Mouse (Mus musculus): ENCODE data around the gene Scube2. TPM values are rescaled to one million over a fixed set of nuclear protein-coding genes. Genes with fewer than 3 reads are reported as not detected.

Gene Scube2
- polyA plus RNA-seq, 1 experiment from 2014 or later: 14.9 TPM

DNA sequence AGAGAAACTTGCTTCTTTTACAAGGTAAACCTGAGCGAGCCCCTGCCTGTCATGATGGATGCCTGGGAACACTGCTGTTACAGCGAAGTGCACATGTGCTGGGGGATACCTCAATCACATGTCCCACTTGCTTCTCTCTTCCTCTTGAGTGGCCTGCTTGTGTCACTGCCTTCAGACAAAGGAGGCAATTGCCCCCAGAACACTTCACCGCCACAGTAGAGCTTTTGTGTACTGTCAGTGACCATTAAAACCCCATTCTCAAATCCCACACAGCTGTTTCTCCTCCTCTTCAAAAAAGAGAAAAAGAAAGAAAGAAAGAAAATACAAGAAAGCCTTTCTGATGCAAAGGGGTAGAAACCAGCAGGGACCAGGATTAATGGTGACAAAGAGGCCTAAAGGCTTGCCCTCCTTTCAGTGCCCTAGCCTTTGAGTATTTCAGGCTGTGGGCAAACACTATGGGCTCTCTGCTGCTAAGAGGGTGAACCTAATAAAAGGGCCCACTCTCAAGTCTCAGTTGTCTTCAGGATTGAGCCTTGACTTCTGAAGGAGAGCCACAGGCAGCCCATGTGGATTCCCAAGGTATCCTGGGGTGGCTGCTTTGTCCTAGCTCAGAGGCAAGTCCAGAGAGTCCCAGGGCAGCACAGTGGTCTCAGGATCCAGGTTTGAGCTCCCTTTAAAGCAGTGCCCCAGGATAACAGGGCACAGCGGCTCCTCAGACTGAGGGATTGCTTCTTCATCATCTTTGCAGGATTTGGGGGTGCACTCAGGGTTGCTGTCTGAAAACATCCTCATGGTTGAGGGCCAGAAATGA lies 51.9 kb downstream of the Scube2 start:
- WGBS: 83% methylated on average over 4 of the region's 4 CpGs
- H3K4me3 ChIP-seq (ENCODE audit: low read depth, low read length): no peak overlapping the region
- TF ChIP-seq CTCF (IDR thresholded peaks at IDR 0.05) (no peak), EP300 (IDR thresholded peaks at IDR 0.05) (no peak)
- no peak overlapping the region for H3K4me2 ChIP-seq (replicated peaks; ENCODE audit: low read depth, low read length)
- no peaks in the 10 kb centered on the region for H3K27me3 ChIP-seq (replicated peaks; ENCODE audit: insufficient read depth, low read length)
- H3K36me3 ChIP-seq (ENCODE audit: insufficient read depth, low read length): no peaks in the 10 kb centered on the region
- H3K9ac ChIP-seq (replicated peaks; ENCODE audit: low read depth): no peak overlapping the region
- H3K9me3 ChIP-seq (ENCODE audit: low read length): no peaks in the 10 kb centered on the region
- H3K4me1 ChIP-seq (ENCODE audit: insufficient read depth, low read depth, low read length): no peaks in the 10 kb centered on the region
- DNase-seq (ENCODE audit: low spot score) (no peak), ATAC-seq (no peak)
- no peak overlapping the region for H3K27ac ChIP-seq (ENCODE audit: low read length)

- WGBS: 81% methylated on average over 8 of the region's 8 CpGs
- Histone ChIP-seq H3K9me3 (ENCODE audit: low read length) (no peaks in the 10 kb centered on the region), H3K4me3 (ENCODE audit: low read depth, low read length) (no peak overlapping the region), H3K27ac (ENCODE audit: low read length) (no peak overlapping the region), H3K4me2 (replicated peaks; ENCODE audit: low read depth, low read length) (no peak overlapping the region), H3K36me3 (ENCODE audit: insufficient read depth, low read length) (no peaks in the 10 kb centered on the region), H3K9ac (replicated peaks; ENCODE audit: low read depth) (no peak overlapping the region), H3K4me1 (ENCODE audit: insufficient read depth, low read depth, low read length) (no peaks in the 10 kb centered on the region), H3K27me3 (replicated peaks; ENCODE audit: insufficient read depth, low read length) (no peaks in the 10 kb centered on the region)
- TF ChIP-seq EP300 (IDR thresholded peaks at IDR 0.05) (no peak), CTCF (IDR thresholded peaks at IDR 0.05) (no peak)
- no peak for ATAC-seq
- DNase-seq (ENCODE audit: low spot score): no peak
These were observed 57.6 kb downstream of the Scube2 start for GRCm38 (mm10) chr7:109807616-109808485.

GRCm38 (mm10) chr7:109804843-109805242 lies 60.6 kb downstream of the Scube2 start:
- WGBS: 58% methylated on average over 6 of the region's 6 CpGs
- peak; percentile 32 for DNase-seq (ENCODE audit: low spot score)

DNA sequence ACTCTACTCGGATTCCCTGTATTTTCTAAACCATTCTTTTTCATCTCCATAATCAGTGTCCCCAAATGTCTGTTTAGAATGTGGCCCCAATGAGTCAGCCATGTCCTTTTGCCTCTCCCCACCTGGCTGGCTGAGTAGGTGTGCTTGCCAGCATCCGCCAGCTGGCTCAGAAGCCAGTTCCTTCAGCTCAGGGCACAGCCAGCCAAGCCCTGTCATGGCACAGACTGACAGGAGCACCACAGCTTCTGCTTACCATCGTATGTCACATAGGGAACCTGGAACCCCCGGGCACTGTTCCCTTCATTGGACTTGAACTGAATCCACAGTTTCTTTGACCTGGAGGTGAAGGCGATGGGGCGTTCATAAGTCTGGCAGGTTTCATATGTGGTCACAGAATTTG lies 61.1 kb downstream of the Scube2 start:
- no peak overlapping the region for H3K4me3 ChIP-seq (ENCODE audit: low read depth, low read length)
- no peak overlapping the region for H3K4me2 ChIP-seq (replicated peaks; ENCODE audit: low read depth, low read length)
- DNase-seq (ENCODE audit: low spot score) (no peak), ATAC-seq (no peak)
- TF ChIP-seq CTCF (IDR thresholded peaks at IDR 0.05) (no peak), EP300 (IDR thresholded peaks at IDR 0.05) (no peak)
- H3K9me3 ChIP-seq (ENCODE audit: low read length): no peaks in the 10 kb centered on the region
- no peaks in the 10 kb centered on the region for H3K36me3 ChIP-seq (ENCODE audit: insufficient read depth, low read length)
- no peak overlapping the region for H3K27ac ChIP-seq (ENCODE audit: low read length)
- H3K27me3 ChIP-seq (replicated peaks; ENCODE audit: insufficient read depth, low read length): no peaks in the 10 kb centered on the region
- WGBS: 87% methylated on average over 6 of the region's 6 CpGs
- no peaks in the 10 kb centered on the region for H3K4me1 ChIP-seq (ENCODE audit: insufficient read depth, low read depth, low read length)
- H3K9ac ChIP-seq (replicated peaks; ENCODE audit: low read depth): no peak overlapping the region

More at GRCm38 (mm10) chr7:109804843-109805242, 60.6 kb downstream of the Scube2 start:
- TF ChIP-seq CTCF (IDR thresholded peaks at IDR 0.05) (peak; percentile 69), EP300 (IDR thresholded peaks at IDR 0.05) (no peak)
- H3K4me1 ChIP-seq (ENCODE audit: insufficient read depth, low read depth, low read length): no peaks in the 10 kb centered on the region
- no peak for ATAC-seq
- H3K36me3 ChIP-seq (ENCODE audit: insufficient read depth, low read length): no peaks in the 10 kb centered on the region
- H3K4me2 ChIP-seq (replicated peaks; ENCODE audit: low read depth, low read length): no peak overlapping the region
- no peak overlapping the region for H3K27ac ChIP-seq (ENCODE audit: low read length)
- no peaks in the 10 kb centered on the region for H3K9me3 ChIP-seq (ENCODE audit: low read length)
- no peak overlapping the region for H3K9ac ChIP-seq (replicated peaks; ENCODE audit: low read depth)
- no peak overlapping the region for H3K4me3 ChIP-seq (ENCODE audit: low read depth, low read length)
- H3K27me3 ChIP-seq (replicated peaks; ENCODE audit: insufficient read depth, low read length): no peaks in the 10 kb centered on the region

DNA sequence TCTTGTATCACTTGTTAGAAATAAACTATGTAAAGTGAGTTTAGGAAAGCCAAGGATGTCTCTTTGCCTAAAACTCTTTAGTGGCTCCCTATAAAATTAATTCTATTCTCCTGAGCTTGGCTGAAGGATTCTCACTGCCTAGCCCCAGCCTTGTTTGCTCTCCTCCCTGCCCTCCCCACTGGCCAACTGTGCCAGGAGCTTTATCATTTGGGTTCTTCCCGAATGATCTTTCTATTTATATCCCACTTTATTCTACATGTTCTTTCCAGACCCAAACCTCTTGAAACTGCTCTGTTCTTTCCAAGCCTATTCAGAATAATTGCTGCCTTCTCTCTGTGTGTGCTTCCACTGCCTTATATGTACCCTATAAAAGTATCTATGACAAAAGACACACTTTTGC lies 62.0 kb downstream of the Scube2 start:
- WGBS: 32% methylated on average over 1 of the region's 1 CpGs
- Histone ChIP-seq H3K4me1 (ENCODE audit: insufficient read depth, low read depth, low read length) (no peaks in the 10 kb centered on the region), H3K4me3 (ENCODE audit: low read depth, low read length) (no peak overlapping the region), H3K4me2 (replicated peaks; ENCODE audit: low read depth, low read length) (no peak overlapping the region), H3K9me3 (ENCODE audit: low read length) (no peaks in the 10 kb centered on the region), H3K36me3 (ENCODE audit: insufficient read depth, low read length) (no peaks in the 10 kb centered on the region), H3K27me3 (replicated peaks; ENCODE audit: insufficient read depth, low read length) (no peaks in the 10 kb centered on the region), H3K9ac (replicated peaks; ENCODE audit: low read depth) (no peak overlapping the region), H3K27ac (ENCODE audit: low read length) (no peak overlapping the region)
- DNase-seq (ENCODE audit: low spot score) (no peak), ATAC-seq (no peak)
- TF ChIP-seq EP300 (IDR thresholded peaks at IDR 0.05) (no peak), CTCF (IDR thresholded peaks at IDR 0.05) (no peak)

GRCm38 (mm10) chr7:109800626-109801025 lies 64.9 kb downstream of the Scube2 start:
- H3K9ac ChIP-seq (replicated peaks; ENCODE audit: low read depth): no peak overlapping the region
- H3K36me3 ChIP-seq (ENCODE audit: insufficient read depth, low read length): no peaks in the 10 kb centered on the region
- no peaks in the 10 kb centered on the region for H3K9me3 ChIP-seq (ENCODE audit: low read length)
- no peak overlapping the region for H3K4me3 ChIP-seq (ENCODE audit: low read depth, low read length)
- WGBS: 77% methylated on average over 4 of the region's 4 CpGs
- ATAC-seq: no peak
- no peak overlapping the region for H3K4me2 ChIP-seq (replicated peaks; ENCODE audit: low read depth, low read length)
- no peak for DNase-seq (ENCODE audit: low spot score)
- H3K27me3 ChIP-seq (replicated peaks; ENCODE audit: insufficient read depth, low read length): no peaks in the 10 kb centered on the region
- H3K27ac ChIP-seq (ENCODE audit: low read length): no peak overlapping the region
- H3K4me1 ChIP-seq (ENCODE audit: insufficient read depth, low read depth, low read length): no peaks in the 10 kb centered on the region
- TF ChIP-seq EP300 (IDR thresholded peaks at IDR 0.05) (no peak), CTCF (IDR thresholded peaks at IDR 0.05) (no peak)

All from lung, postnatal 0 days (tissue).